Mouse (Mus musculus) midbrain, embryonic 14.5 days (tissue): Measurements from ENCODE around the gene Mrpl18. TPM values are rescaled to one million over a fixed set of nuclear protein-coding genes. Genes with fewer than 3 reads are reported as not detected.

ENCODE experiments used
- microRNA-seq: library from miRNA; unstranded; fragments of <30 nt; microRNA quantifications from one replicate; pipeline ENCODE4, GENCODE M21; 2016
- polyA plus RNA-seq: library from polyadenylated mRNA; unstranded; fragments of >200 nt; fragmentation: Nextera tagmentation; extraction: Ambion mirVana; gene quantifications from 2 replicates; pipeline ENCODE4 v1.2.1, GENCODE M21; 2014

Mrpl18 gene
- polyA plus RNA-seq, 1 experiment from 2014 or later: 117 TPM

Small RNA genes lying within 50 kb of the gene (microRNA-seq; reads per million reads assigned to microRNA genes)
- not detected for gene Gm24085

Other genes starting within 250 kb of the Mrpl18 start
- gene Slc22a1, start 240.5 kb downstream of the Mrpl18 start, polyA plus RNA-seq: not detected in 2 replicates
- gene Igf2r, start 146.7 kb downstream of the Mrpl18 start, polyA plus RNA-seq: 9.2 and 13.4 TPM in 2 replicates
- 0.12 TPM in 1 of 2 replicates, not detected in the other for gene Mas1, start 48.2 kb downstream of the Mrpl18 start, polyA plus RNA-seq
- gene Mrgprh, start 40.3 kb downstream of the Mrpl18 start, polyA plus RNA-seq: not detected in 2 replicates
- gene Pnldc1, start 6.1 kb downstream of the Mrpl18 start, polyA plus RNA-seq: 3.1 and 3.7 TPM in 2 replicates
- gene Tcp1, start 644 bp downstream of the Mrpl18 start, polyA plus RNA-seq: 356 and 462 TPM in 2 replicates
- 0.32 and 0.53 TPM in 2 replicates for gene Acat3, start 24.3 kb upstream of the Mrpl18 start, polyA plus RNA-seq
- gene Acat2, start 44.4 kb upstream of the Mrpl18 start, polyA plus RNA-seq: 223 and 257 TPM in 2 replicates
- 147 and 150 TPM in 2 replicates for gene Wtap, start 77.8 kb upstream of the Mrpl18 start, polyA plus RNA-seq
- gene Sod2, start 90.5 kb upstream of the Mrpl18 start, polyA plus RNA-seq: 144 and 152 TPM in 2 replicates
- not detected in 2 replicates for gene Gpr31b, start 136.0 kb upstream of the Mrpl18 start, polyA plus RNA-seq
- 0.18 and 0.45 TPM in 2 replicates for gene Tcp10b, start 144.8 kb upstream of the Mrpl18 start, polyA plus RNA-seq
- not detected in 2 replicates for gene Unc93a, start 215.5 kb upstream of the Mrpl18 start, polyA plus RNA-seq